12 mouse cellular contexts compared by ENCODE assay signal in the genomic region with DNA sequence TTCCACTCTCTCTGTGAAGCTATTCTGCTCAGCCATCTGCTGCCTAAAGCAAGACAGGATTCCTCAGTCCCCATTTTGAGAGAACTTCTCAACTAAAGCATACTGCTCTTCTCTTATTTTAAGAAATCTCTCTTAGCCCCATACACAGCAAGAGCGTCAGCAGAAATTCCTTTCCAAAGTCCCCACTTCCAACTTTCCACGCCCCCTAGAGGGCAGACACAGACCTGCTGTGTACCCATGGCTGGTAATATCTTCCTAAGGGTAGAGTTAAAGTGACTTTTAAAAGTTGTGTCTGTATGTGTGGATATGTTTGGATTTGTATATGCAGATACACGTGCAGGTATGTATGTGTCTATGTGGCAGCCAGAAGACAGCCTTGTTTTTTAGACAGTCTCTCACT.
DNase-seq lines count a peak whose midpoint lies in the region; ATAC-seq and TF ChIP-seq lines count a peak whose summit lies in the region.
"Had no signal": no experiment of that assay in that cellular context is flagged by ENCODE, and none has a peak within 500 bp of the region (broad histone marks: within the 10 kb centered on the region; RNA-seq: fewer than 3 reads in every experiment).

No protein-coding gene starts in this region.

- no peak for TF ChIP-seq EP300 in stomach, postnatal 0 days (optimal IDR thresholded peaks at IDR 0.05)

- H3K27ac ChIP-seq in kidney, adult 2 months (ENCODE audit: insufficient read depth, low read depth, low read length), result no peak overlapping the region
- H3K27ac ChIP-seq in kidney, embryonic 14.5 days (ENCODE audit: low read depth, low read length), result no peak overlapping the region
- H3K27ac ChIP-seq in stomach, postnatal 0 days (replicated peaks), result no peak overlapping the region
- H3K27ac ChIP-seq: forebrain, embryonic 10.5 days; lung, embryonic 15.5 days had no signal

- no peak for ATAC-seq in kidney, embryonic 14.5 days (ENCODE audit: low FRiP score, low TSS enrichment)
- ATAC-seq in stomach, postnatal 0 days (ENCODE audit: low FRiP score, low TSS enrichment), result no peak
- ATAC-seq: hindbrain, embryonic 16.5 days had no signal

- no peak overlapping the region for H3K4me2 ChIP-seq in kidney, embryonic 14.5 days (replicated peaks; ENCODE audit: low read depth, low read length)
- H3K4me2 ChIP-seq in stomach, postnatal 0 days (replicated peaks; ENCODE audit: low read depth), result no peak overlapping the region
- H3K4me2 ChIP-seq: lung, embryonic 15.5 days had no signal

- H3K9ac ChIP-seq in kidney, embryonic 14.5 days (ENCODE audit: low read depth, low read length), result no peak overlapping the region
- H3K9ac ChIP-seq in stomach, postnatal 0 days (ENCODE audit: low read length), result no peak overlapping the region
- H3K9ac ChIP-seq: lung, embryonic 15.5 days had no signal

- WGBS in kidney, adult 2 months, result 62% methylated on average over 3 of the region's 3 CpGs
- 74% methylated on average over 3 of the region's 3 CpGs for WGBS in kidney, embryonic 14.5 days
- 61% methylated on average over 3 of the region's 3 CpGs for WGBS in stomach, postnatal 0 days

- H3K4me1 ChIP-seq in kidney, adult 2 months (ENCODE audit: control insufficient read depth, insufficient read depth, low read length), result no peaks in the 10 kb centered on the region
- peaks cover 5% of the 10 kb centered on the region; the same call in 1 of the 2 replicates for H3K4me1 ChIP-seq in kidney, embryonic 14.5 days (ENCODE audit: control insufficient read depth, insufficient read depth, low read length)
- H3K4me1 ChIP-seq in stomach, postnatal 0 days (replicated peaks; ENCODE audit: control insufficient read depth, insufficient read depth), result 0 out of 2 replicates have a peak, but pooled peaks cover 2% of the 10 kb centered on the region

- peak; percentile 53 for DNase-seq in adrenal gland, postnatal 10 days
- DNase-seq in adrenal gland, postnatal 4 days (ENCODE audit: low spot score in 2 of 2), result no peak
- peak; percentile 19 for DNase-seq in kidney, adult 2 months
- peak; percentile 37 for DNase-seq in right cerebral cortex, postnatal 14 days
- DNase-seq in right cerebral cortex, adult 2 months (ENCODE audit: low spot score in 2 of 2), result no peak
- DNase-seq in stomach, postnatal 0 days (ENCODE audit: low spot score), result no peak
- DNase-seq in layer of hippocampus, adult 9-10 months (ENCODE audit: low spot score), result no peak

- 0 out of 2 replicates have a peak, but pooled peaks cover 3% of the 10 kb centered on the region for H3K9me3 ChIP-seq in kidney, embryonic 14.5 days (ENCODE audit: control insufficient read depth, low read length)
- H3K9me3 ChIP-seq in stomach, postnatal 0 days (ENCODE audit: control insufficient read depth, low read length), result no peaks in the 10 kb centered on the region
- H3K9me3 ChIP-seq: forebrain, embryonic 10.5 days; lung, embryonic 15.5 days had no signal

- H3K27me3 ChIP-seq in kidney, adult 2 months (replicated peaks; ENCODE audit: control insufficient read depth, insufficient read depth, low read length), result no peaks in the 10 kb centered on the region
- no peaks in the 10 kb centered on the region for H3K27me3 ChIP-seq in kidney, embryonic 14.5 days (ENCODE audit: control insufficient read depth, insufficient read depth, low read length)
- no peaks in the 10 kb centered on the region for H3K27me3 ChIP-seq in stomach, postnatal 0 days (ENCODE audit: control insufficient read depth, insufficient read depth, low read length)
- H3K27me3 ChIP-seq: lung, embryonic 15.5 days had no signal

- TF ChIP-seq POLR2A in kidney, adult 2 months (IDR thresholded peaks at IDR 0.05; ENCODE audit: low read depth, low read length), result no peak

- peak; percentile 43 for TF ChIP-seq CTCF in kidney, adult 2 months (conservative IDR thresholded peaks at IDR 0.05; ENCODE audit: insufficient read depth, insufficient read length, low read depth, low read length)
- TF ChIP-seq CTCF in stomach, postnatal 0 days (IDR thresholded peaks at IDR 0.05; ENCODE audit: low read depth), result peak; percentile 66

- no peak overlapping the region for H3K4me3 ChIP-seq in kidney, adult 2 months (ENCODE audit: insufficient read depth, low read depth, low read length)
- no peak overlapping the region for H3K4me3 ChIP-seq in kidney, embryonic 14.5 days (ENCODE audit: low read length)
- no peak overlapping the region for H3K4me3 ChIP-seq in stomach, postnatal 0 days (ENCODE audit: low read depth, low read length)
- H3K4me3 ChIP-seq: forebrain, embryonic 10.5 days; lung, embryonic 15.5 days; myocyte had no signal

- H3K36me3 ChIP-seq in kidney, adult 2 months (ENCODE audit: control insufficient read depth, insufficient read depth, low read length), result no peaks in the 10 kb centered on the region; the same call in 1 of the 2 replicates
- H3K36me3 ChIP-seq in kidney, embryonic 14.5 days (ENCODE audit: control insufficient read depth, insufficient read depth, low read length), result peaks cover 69% of the 10 kb centered on the region
- H3K36me3 ChIP-seq in stomach, postnatal 0 days (ENCODE audit: control insufficient read depth, insufficient read depth, low read length), result peaks cover 17% of the 10 kb centered on the region

Comparison
In these comparisons a context has a peak if more than half of its experiments do, and no peak if none do; other contexts are left out.
1. DNase-seq: peak in adrenal gland, postnatal 10 days (single experiment), kidney, adult 2 months (single experiment) and right cerebral cortex, postnatal 14 days (single experiment); none in adrenal gland, postnatal 4 days (0 of 2), right cerebral cortex, adult 2 months (0 of 2), stomach, postnatal 0 days (single experiment) and layer of hippocampus, adult 9-10 months (single experiment).